Mouse (Mus musculus) c-Kit-positive CD71-positive TER-119-negative erythroid progenitor cells, embryonic 14.5 days (primary cell): ENCODE data around the gene Lamtor2.
A peak's percentile ranks its signal among the peaks of the same experiment; 100 is the strongest.

Experiments used
- DNase-seq: peaks from one replicate; pipeline ENCODE4 v3.0.0-alpha.2; 2013; ENCODE audit warnings: low read depth

Gene Lamtor2

GRCm38 (mm10) chr3:88503881-88504746, 48.8 kb downstream of the Lamtor2 start:
- no peak for DNase-seq

- no peak for DNase-seq
Measured at GRCm38 (mm10) chr3:88503505-88503863, 49.4 kb downstream of the Lamtor2 start.

GRCm38 (mm10) chr3:88502641-88503504, 50.0 kb downstream of the Lamtor2 start:
- peak; percentile 91 for DNase-seq

DNA sequence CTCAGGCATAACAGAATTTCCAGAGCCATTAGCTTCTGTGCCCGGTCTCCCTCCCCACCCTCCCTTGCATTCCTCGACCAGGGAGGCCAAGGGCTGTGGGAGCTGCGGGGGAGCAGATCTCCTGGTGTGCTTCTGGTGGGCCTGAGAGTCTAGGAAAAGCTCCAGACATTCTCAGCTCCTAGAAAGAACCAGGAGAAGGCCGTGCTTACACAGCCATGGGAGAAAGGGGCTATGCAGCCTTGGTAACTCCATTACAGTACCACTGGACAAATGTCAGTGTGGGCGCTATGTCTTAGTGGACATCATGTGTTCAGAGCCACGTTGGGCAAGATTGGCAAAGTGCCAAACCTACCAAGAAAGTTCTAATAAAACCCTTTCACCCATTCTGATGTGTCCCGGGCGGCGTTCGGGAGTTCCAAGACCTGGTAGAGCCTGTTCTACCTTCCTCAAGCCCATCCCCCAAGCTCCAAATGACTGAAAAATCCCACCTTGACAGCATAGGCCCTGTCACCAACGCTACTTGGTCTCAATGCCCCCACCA, 50.8 kb downstream of the Lamtor2 start:
- no peak for DNase-seq

GRCm38 (mm10) chr3:88501366-88502030, 51.4 kb downstream of the Lamtor2 start:
- DNase-seq: no peak

DNA sequence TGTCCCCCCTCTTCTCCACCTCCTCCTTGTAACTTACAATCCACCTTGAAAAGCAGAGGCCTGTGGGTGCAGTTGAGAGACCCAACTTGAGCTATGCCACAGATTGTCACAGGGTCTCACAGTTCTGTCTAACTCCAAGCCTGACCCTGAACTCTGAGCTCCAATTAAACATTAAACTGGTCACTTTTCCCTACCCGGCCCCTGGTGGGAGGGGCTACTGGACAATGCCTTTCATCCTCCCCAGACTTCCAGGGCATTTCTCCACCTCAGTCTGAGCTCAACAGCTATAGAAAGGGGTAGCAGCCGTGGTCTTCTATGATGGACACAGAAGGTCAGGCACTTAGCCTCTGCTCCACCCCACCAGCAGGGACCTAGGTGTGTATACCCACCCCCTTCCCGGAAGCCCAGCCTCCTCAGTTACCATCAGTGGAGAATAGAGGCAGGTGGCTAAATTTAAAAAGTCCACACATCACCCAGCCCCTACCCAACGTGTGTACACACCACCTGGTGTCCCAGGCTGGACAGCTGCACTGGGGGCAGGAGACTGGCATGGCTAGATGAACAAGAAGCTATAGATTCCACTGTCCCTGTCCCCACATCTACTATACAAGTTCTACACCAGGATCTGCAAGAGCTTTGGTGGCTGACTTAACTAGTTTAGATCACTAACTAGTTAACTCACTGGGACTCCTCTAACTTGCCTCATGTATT, 52.1 kb downstream of the Lamtor2 start:
- no peak for DNase-seq

DNA sequence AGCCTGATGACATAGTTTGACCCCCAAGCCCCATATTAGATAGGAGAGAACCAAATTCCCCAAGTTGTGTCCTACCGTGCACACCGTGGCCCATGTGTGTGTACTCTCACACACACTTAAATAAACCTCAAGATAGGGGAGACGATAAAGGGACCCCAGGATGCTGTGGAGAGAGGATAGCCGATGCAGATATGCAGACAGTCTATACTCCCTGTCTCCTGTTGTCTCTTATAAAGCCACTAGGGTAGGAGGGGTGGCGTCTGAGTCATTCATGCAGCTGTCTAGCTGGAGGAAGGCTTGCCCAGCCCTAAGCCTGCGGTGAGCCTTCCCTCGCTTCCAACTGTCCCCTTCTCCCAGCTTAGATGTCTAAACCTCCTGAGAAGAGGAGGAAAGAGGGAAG, 52.8 kb downstream of the Lamtor2 start:
- DNase-seq: no peak
